ENCODE assay signal across 1 mouse cellular context in the genomic region with DNA sequence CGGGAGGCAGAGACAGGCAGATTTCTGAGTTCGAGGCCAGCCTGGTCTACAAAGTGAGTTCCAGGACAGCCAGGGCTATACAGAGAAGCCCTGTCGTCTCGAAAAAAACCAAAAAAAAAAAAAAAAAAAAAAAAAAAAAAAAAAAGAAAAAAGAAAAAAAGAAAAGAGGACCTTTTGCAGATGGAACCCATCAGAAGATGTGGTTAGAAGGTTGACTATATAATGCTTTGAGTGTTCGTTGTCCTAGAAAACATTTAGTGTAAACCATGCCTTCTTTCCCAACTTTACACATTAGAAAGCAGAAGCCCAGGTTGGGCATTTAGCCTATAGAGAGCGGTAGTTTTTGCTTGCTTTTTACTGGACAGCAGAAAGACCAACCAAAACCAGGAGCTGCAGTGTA.
TF ChIP-seq lines count a peak whose summit lies in the region.

No protein-coding gene starts in this region.

TF ChIP-seq in CH12.LX, 34 proteins besides CTCF, POLR2A, EP300 and RAD21:
- TF ChIP-seq ZNF384 (IDR thresholded peaks at IDR 0.05; ENCODE audit: low read depth, low read length) = peak; percentile 64; the same call in 1 of the 2 replicates
